Mouse (Mus musculus): ENCODE results near the gene Sugp1.
"Not testable (repeated sequence)": the region's sequence is repeated elsewhere in the genome, so short reads cannot be mapped to it uniquely, and the experiment has no call there.

Sugp1 gene

GRCm38 (mm10) chr8:70042583-70043455 lies at the start of gene Sugp1, which contains the start of gene Mau2:
Sugp1 (plus strand) TSS chr8:70042813.
Mau2 (minus strand) TSS chr8:70042734.
- DNase-seq (ENCODE audit: low spot score) = peak; percentile 92

- DNase-seq (ENCODE audit: low spot score) = no peak
Observed at GRCm38 (mm10) chr8:69995422-69995775, 47.2 kb upstream of the Sugp1 start.

DNA sequence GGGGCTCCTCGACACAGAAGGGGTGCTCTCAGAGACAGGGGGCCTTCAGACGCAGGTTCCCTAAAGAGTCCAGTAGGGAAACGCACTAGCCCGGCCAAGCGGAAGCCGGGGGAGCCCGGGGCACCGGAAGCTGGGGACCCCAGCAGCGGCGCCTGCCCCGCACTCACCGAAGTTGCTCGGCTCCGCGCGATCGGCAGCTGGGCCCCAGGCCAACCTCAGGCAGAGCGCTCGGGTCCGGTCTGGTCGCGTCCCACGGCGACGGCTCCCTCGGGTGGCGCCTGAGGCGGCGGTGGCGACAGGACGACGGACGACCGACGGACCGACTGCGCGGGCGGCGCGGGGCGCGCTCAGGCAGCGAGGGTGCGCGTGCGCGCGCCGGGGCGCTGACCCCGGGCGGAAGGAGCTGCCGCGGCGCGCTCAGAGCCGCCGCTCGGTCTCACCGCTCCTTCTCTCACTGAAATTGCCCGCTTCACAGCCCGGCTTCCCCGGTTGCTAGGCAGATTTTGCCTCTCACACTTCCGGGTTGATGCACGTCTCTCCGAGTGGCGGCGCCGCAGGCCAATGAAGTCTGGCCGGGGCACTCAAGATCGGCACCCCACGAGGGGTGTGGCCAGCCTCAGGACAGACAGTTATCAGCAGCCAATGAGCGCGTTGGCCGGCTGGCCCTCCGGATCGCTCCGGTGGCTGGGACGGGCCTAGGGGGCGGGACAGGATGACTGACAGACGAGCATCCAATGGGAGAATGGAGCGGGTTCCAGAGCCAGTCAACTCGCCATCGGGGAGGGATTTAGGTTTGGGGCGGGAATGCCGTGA lies 46.6 kb upstream of the Sugp1 start, which contains the start of gene Gatad2a:
Gene Gatad2a, minus strand, starts transcription at position 609 of the 813 bp plus-strand sequence.
- peak; percentile 100 for DNase-seq (ENCODE audit: low spot score)

GRCm38 (mm10) chr8:69996589-69997285 lies 45.9 kb upstream of the Sugp1 start:
- no peak for DNase-seq (ENCODE audit: low spot score)

GRCm38 (mm10) chr8:69998706-69999105 lies 43.9 kb upstream of the Sugp1 start:
- no peak for DNase-seq (ENCODE audit: low spot score)

DNA sequence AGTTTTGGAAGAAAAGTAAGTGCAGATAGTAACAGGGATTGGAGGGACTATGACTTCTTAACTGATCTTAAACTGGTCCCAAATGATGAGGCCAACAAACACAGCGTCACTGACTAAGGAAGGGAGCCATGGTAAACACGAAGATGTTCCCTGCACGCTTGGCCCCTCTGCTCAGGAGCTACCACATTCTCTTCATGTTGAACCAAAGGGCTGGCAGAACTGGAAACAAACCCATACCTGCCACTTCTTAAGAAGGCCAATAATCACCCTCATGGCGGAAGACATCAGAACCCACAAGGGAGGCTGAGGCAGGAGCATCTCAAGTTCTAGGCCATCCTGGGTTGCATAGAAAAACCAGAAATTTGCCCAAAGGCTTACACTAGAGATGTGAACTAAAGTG lies 43.4 kb upstream of the Sugp1 start:
- DNase-seq (ENCODE audit: low spot score) = no peak

DNA sequence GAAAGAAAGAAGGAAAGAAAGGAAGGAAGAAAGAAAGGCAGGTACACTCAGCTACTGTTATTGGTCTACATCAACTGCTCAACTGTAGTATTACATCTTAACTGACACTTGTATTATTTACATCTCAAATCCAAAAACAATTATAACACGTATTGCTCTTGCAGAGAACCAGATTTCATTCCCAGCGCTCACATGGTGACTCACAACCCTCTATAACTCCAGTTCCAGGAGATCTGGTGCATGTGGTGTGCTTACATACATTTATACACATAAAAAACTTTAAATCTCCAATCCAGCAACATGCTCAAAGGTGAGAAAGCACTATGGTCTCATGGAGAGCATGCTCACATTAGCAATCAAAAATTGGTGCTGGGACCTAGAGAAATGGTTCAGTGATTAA lies 42.4 kb upstream of the Sugp1 start:
- no peak for DNase-seq (ENCODE audit: low spot score)

DNA sequence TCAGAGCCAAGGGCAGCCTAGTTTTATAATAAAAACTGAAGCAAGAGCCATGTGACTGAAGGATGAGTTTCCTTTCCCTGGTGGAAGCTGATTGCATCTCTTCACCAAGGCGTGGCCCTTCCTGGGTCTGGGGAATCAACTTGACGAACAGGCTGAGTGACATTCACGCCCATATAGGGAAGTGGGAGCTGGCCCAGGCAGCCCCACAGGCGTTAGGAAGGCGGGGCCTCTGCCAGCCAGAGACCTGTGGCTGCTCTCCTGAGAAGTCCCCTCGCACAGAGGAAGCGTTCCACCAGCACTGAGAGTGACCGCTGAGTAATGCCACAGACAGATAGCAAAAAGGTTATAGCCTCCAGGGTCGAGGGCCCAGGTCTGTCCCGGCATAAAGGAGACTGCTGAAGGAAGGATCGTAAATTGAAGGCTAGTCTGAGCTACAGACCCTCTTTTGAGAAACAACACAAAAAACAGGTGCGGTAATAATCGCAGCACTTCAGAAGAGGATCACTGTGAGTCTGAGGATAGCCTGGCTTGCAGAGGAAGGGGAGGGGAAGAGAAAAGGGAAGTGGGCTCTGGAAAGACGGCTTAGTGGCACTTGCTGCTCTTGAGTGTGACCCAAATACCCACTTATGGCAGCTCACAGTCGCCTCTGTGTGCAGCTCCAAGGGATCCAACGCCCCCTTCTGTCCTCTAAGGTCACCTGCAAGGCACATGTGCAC lies 41.3 kb upstream of the Sugp1 start:
- DNase-seq (ENCODE audit: low spot score) = no peak

DNA sequence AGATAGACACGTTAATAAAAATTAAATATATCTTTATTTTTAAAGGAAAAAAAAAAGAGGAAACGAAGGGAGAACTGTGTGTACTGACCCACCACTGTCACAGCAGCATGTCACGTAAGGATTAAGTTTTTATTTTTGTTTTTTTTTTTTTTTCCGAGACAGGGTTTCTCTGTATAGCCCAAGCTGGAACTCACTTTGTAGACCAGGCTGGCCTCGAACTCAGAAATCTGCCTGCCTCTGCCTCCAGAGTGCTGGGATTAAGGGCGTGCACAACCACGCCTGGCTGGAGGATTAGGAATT lies 40.8 kb upstream of the Sugp1 start:
- DNase-seq (ENCODE audit: low spot score) = not testable (repeated sequence)

DNA sequence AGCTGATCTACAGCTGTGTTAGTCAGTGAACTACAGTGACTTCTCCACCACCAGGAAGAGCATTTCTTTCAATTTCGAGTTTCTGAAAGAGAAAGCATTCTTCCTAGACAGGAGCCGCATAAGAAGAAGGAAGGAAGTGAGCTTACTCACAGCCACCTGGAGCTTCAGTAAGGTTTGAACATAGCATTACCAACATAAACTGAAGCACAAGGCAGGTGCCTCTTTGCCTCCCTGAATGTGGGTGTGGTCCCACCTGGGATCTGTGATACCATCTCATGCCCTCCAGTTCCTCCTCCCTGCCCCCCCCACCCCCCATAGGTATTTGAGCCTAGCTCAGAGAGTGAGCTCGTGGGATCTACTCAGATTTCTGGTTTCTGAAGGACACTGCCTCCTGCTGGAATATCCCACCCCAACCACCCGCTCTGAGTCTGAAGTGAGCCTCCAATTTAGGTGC lies 39.4 kb upstream of the Sugp1 start:
- no peak for DNase-seq (ENCODE audit: low spot score)

DNA sequence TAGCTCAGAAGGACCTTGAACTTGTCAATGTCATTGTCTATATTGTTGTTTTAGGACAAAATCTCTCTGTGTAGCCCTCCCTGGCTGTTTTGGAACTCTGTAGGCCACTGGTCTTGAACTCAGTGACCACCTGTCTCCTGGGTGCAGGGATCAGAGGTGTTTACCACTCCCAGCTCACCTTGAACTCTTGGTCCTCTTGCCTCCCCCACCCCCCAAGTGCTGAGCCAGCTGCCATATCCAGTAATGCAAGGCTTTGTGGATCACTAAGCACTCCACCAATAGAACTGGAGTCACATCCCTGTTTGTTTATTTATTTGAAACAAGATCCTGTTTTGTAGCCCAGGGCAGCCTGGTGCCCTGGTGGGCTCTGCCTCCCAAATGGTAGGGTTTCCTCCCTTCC lies 38.3 kb upstream of the Sugp1 start:
- DNase-seq (ENCODE audit: low spot score) = no peak

DNA sequence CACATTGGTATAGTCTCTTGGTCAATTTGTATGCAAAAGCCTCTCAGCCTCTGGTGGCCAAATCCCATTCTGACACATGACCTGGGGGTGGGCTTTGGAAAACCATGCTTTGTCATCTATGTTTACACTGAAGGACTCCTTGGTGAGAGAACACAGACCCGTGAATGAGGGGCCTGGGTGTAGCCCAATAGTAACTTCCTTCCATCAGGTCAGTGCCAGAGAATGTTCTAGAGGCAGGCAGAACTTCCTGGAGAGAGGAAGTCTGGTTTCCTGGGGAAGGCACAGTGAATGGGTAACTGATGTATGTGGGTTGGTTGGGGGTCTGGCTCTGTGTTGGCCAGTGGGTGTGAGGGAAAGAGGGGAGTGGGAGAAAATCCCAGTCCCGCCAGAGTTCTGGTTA lies 37.4 kb upstream of the Sugp1 start:
- no peak for DNase-seq (ENCODE audit: low spot score)

- not testable (repeated sequence) for DNase-seq (ENCODE audit: low spot score)
Observed at GRCm38 (mm10) chr8:70010796-70011195, 31.8 kb upstream of the Sugp1 start.

DNA sequence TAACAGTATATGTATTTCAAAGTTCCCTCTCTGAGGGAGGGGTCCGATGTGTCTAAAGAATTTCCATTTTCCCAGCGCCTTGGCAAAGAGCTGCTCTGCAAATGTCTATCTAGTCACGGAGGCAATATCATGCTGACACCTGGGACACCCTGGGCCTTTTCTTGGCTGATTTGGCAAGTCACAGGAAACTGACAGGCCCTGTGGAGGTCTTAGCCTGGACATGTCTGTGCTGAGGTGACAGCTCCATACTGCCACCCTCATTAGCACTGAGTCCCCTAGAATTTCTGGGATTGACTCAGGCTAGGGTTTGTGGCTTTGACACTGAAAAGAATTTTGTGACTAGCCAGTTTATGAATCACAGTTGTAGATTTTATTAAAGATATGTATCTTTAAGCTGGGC lies 30.3 kb upstream of the Sugp1 start:
- DNase-seq (ENCODE audit: low spot score) = no peak

GRCm38 (mm10) chr8:70012763-70013162 lies 29.9 kb upstream of the Sugp1 start:
- no peak for DNase-seq (ENCODE audit: low spot score)

DNA sequence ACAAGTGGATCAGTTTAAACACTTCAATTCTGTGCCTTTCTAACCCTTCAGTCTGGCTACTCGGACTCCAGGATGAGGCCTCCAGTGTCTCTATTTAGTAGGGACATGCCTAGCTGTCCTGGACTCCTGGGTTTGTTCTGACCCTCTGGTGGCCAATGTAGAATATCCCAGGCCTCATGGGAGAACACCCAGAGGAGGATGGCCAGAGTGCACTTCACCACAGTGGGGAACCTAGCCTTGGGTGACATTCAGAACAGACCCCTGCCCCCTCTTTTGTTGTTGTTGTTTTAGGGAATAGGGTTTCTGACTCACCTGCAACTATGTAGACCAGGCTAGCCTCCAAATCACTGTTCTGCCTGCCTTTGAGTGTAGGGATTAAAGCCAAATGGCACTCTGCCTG lies 27.6 kb upstream of the Sugp1 start:
- DNase-seq (ENCODE audit: low spot score) = no peak

DNA sequence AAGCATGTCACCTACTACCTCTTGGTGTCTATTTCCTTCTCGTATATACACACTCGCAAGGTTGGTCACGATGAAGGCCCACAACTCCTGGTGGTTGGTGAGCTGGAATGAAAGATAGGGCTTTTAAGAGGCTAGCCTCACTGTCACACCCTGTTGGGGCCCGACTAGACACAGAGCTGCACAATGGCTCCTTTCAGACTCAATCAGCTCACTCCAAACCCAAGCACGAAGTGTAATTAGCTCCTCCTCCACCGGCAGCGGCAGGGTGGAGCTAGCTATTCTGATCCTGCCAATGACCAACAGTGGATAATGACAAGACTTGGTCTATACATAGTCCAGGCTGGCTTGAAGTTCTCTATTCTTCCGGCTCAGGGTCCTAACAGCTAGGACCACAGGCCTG lies 19.0 kb upstream of the Sugp1 start:
- no peak for DNase-seq (ENCODE audit: low spot score)

DNA sequence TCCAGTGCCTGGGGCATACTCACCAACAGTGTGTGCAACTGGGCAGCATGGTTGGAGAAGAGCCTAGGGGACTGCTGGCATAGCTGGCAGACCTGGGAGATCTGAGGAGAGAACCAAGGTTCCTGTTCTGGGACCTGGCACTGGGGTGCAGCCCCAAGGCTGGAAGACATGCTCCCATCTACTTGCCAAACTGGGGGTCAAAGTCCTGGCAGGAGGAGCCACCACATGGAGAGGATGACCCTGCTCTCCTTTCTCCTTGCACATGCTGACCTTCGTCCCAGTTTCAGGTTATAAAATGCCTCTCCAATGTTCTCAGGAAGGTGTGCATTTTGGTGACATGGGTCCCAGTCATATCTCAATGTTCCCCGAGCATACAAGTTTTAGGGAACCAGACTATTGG lies 16.5 kb upstream of the Sugp1 start:
- no peak for DNase-seq (ENCODE audit: low spot score)

- no peak for DNase-seq (ENCODE audit: low spot score)
Observed at GRCm38 (mm10) chr8:70030255-70030654, 12.4 kb upstream of the Sugp1 start.

DNA sequence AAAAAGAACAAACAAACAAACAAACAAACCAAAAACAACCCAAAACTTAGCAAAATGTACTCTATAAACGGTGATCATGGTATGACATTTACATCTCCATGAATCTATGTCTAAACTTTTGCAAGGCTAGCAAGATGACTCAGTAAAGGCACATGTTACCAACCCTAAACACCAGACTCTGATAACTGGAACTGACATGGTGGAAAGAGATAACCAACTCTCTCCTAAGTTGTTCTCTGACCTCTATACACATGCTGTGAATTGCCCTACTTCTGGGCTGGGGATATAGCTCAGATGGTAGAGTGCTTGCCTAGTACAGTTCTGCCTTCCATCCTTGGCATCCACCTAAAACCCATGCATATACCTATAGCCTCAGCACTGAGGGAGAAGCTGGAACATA lies 4.6 kb upstream of the Sugp1 start:
- DNase-seq (ENCODE audit: low spot score) = no peak

- DNase-seq (ENCODE audit: low spot score) = no peak
Observed at GRCm38 (mm10) chr8:70041885-70042546, 597 bp upstream of the Sugp1 start.
